Mouse (Mus musculus): Measurements from ENCODE around the gene Nr1h2.

- TF ChIP-seq CTCF (IDR thresholded peaks at IDR 0.05; ENCODE audit: borderline replicate concordance, extremely low read depth, insufficient read depth, insufficient read length): no peak
- TF ChIP-seq POLR2A (IDR thresholded peaks at IDR 0.05; ENCODE audit: borderline replicate concordance, extremely low read depth, insufficient read depth, insufficient read length, poor library complexity, severe bottlenecking): no peak
Observed at GRCm38 (mm10) chr7:44594291-44594690, 40.5 kb upstream of the Nr1h2 start.
